21 mouse cellular contexts compared by ENCODE assay signal in the genomic region with DNA sequence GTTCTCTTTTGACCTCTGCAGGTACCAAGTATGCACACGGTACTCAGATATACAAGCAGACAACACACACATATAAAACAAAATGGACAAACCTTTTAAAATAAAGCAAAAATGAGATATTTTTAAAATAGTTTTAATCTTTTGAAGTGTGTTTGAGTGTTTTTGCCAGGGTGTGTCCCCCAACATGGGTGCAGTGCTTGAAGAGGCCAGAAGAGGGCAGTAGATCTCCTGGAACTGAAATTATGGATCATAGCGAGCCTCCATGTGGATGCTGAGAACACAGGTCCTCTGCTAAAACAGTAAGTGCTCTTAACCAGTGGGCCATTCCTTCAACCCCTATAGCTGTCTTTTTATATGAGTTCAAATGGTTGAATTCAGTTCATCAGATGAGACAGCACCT. TPM values are rescaled to one million over a fixed set of nuclear protein-coding genes. Genes with fewer than 3 reads are reported as not detected.
DNase-seq lines count a peak whose midpoint lies in the region; ATAC-seq and TF ChIP-seq lines count a peak whose summit lies in the region.
"Had no signal": no experiment of that assay in that cellular context is flagged by ENCODE, and none has a peak within 500 bp of the region (broad histone marks: within the 10 kb centered on the region; RNA-seq: fewer than 3 reads in every experiment).

No protein-coding gene starts in this region.

- DNase-seq in gastrocnemius, adult 2 months, result no peak
- DNase-seq in gastrocnemius, adult 8-10 months (ENCODE audit: low spot score in 2 of 2), result no peak
- no peak for DNase-seq in layer of hippocampus, adult 2 months (ENCODE audit: low spot score in 2 of 2)
- DNase-seq in layer of hippocampus, adult 9-10 months (ENCODE audit: low spot score), result no peak
- DNase-seq in midbrain, postnatal 0 days (ENCODE audit: low spot score), result no peak
- no peak for DNase-seq in adipocyte (ENCODE audit: low spot score)
- DNase-seq: adrenal gland, postnatal 36 days; cerebellum, adult 9-11 months; gastrocnemius, postnatal 14 days; heart, postnatal 10 days; midbrain, embryonic 14.5 days; retina, postnatal 1 day; thymus, adult 2 months had no signal

- no peaks in the 10 kb centered on the region for H3K9me3 ChIP-seq in midbrain, postnatal 0 days (ENCODE audit: low read length)
- H3K9me3 ChIP-seq in midbrain, embryonic 13.5 days, result 0 out of 2 replicates have a peak, but pooled peaks cover 6% of the 10 kb centered on the region
- H3K9me3 ChIP-seq: limb, embryonic 10.5 days had no signal

- no peak overlapping the region for H3K4me3 ChIP-seq in gastrocnemius, adult 2 months
- H3K4me3 ChIP-seq in layer of hippocampus, adult 2 months, result no peak overlapping the region
- no peak overlapping the region for H3K4me3 ChIP-seq in midbrain, postnatal 0 days (ENCODE audit: low read depth, low read length)
- H3K4me3 ChIP-seq in midbrain, embryonic 13.5 days (replicated peaks), result no peak overlapping the region
- H3K4me3 ChIP-seq: embryonic facial prominence, embryonic 13.5 days; limb, embryonic 10.5 days had no signal

- H3K36me3 ChIP-seq in midbrain, postnatal 0 days (ENCODE audit: insufficient read depth, low read length), result no peaks in the 10 kb centered on the region
- no peaks in the 10 kb centered on the region for H3K36me3 ChIP-seq in midbrain, embryonic 13.5 days
- H3K36me3 ChIP-seq: embryonic facial prominence, embryonic 13.5 days; limb, embryonic 10.5 days had no signal

- no peak overlapping the region for H3K4me2 ChIP-seq in midbrain, postnatal 0 days (ENCODE audit: low read depth, low read length, poor library complexity, severe bottlenecking)
- no peak overlapping the region for H3K4me2 ChIP-seq in midbrain, embryonic 13.5 days (replicated peaks)
- H3K4me2 ChIP-seq: embryonic facial prominence, embryonic 13.5 days had no signal

- ATAC-seq in midbrain, postnatal 0 days (ENCODE audit: low FRiP score), result no peak
- no peak for ATAC-seq in midbrain, embryonic 13.5 days
- ATAC-seq: inflammation-experienced regulatory T-cells, adult 6 months had no signal

- H3K4me1 ChIP-seq in midbrain, postnatal 0 days (ENCODE audit: insufficient read depth, low read length), result no peaks in the 10 kb centered on the region
- peaks cover 36% of the 10 kb centered on the region for H3K4me1 ChIP-seq in midbrain, embryonic 13.5 days (replicated peaks)

- intact Hi-C loops in gastrocnemius, adult 2 months (cut with DNase I), result loop anchor here (10.0 kb wide), 1 partner anchor 462 kb away; no protein-coding TSS in a partner anchor

- no peaks in the 10 kb centered on the region for H3K27me3 ChIP-seq in midbrain, postnatal 0 days (ENCODE audit: insufficient read depth, low read length)
- no peaks in the 10 kb centered on the region for H3K27me3 ChIP-seq in midbrain, embryonic 13.5 days
- H3K27me3 ChIP-seq: embryonic facial prominence, embryonic 13.5 days had no signal

- TF ChIP-seq CTCF in gastrocnemius, adult 2 months (IDR thresholded peaks at IDR 0.05), result peak; percentile 47
- TF ChIP-seq CTCF in layer of hippocampus, adult 2 months (conservative IDR thresholded peaks at IDR 0.05), result peak; percentile 59
- TF ChIP-seq CTCF in midbrain, postnatal 0 days (IDR thresholded peaks at IDR 0.05), result peak; percentile 39; the same call in 1 of the 2 replicates

- 96% methylated on average over 2 of the region's 2 CpGs for WGBS in midbrain, postnatal 0 days
- 98% methylated on average over 2 of the region's 2 CpGs for WGBS in midbrain, embryonic 13.5 days

- H3K27ac ChIP-seq in gastrocnemius, adult 2 months, result no peak overlapping the region
- no peak overlapping the region for H3K27ac ChIP-seq in layer of hippocampus, adult 2 months
- H3K27ac ChIP-seq in midbrain, postnatal 0 days (ENCODE audit: low read depth, low read length), result no peak overlapping the region
- no peak overlapping the region for H3K27ac ChIP-seq in midbrain, embryonic 13.5 days
- H3K27ac ChIP-seq: embryonic facial prominence, embryonic 13.5 days; limb, embryonic 10.5 days; macrophage had no signal

- H3K9ac ChIP-seq in midbrain, postnatal 0 days (replicated peaks; ENCODE audit: low read length, poor library complexity, severe bottlenecking), result no peak overlapping the region
- no peak overlapping the region for H3K9ac ChIP-seq in midbrain, embryonic 13.5 days (replicated peaks)
- H3K9ac ChIP-seq: embryonic facial prominence, embryonic 13.5 days had no signal

RNA-seq across cellular contexts. Expression of a gene that starts 11.3 kb away (rescaled TPM):
- total RNA-seq in gastrocnemius, adult 2 months (2021), result not detected
- not detected for total RNA-seq in gastrocnemius, adult 8-10 months (2022)
- not detected for total RNA-seq in layer of hippocampus, adult 2 months (2021)
- not detected in 2 replicates for total RNA-seq in midbrain, postnatal 0 days (2014; rRNA removed)
- polyA plus RNA-seq in midbrain, postnatal 0 days (2015; fragmentation: Nextera tagmentation; extraction: Ambion mirVana), result 0.12 TPM in 1 of 2 replicates, not detected in the other
- 0.82 and 1.6 TPM in 2 replicates for polyA plus RNA-seq in midbrain, embryonic 13.5 days (2015; fragmentation: Nextera tagmentation; extraction: Ambion mirVana)
- total RNA-seq: adrenal gland, postnatal 36 days; gastrocnemius, postnatal 14 days; heart, adult 8-10 months; heart, postnatal 10 days had no signal
- polyA plus RNA-seq: inflammation-experienced regulatory T-cells, adult 6 months; limb, embryonic 10.5 days; liver, embryonic 16.5 days; macrophage; small intestine, adult 2 months; thymus, adult 2 months had no signal
